Mouse (Mus musculus) olfactory bulb, adult 2 months (tissue): ENCODE data around the gene Krt39.

ENCODE experiments used
- CTCF ChIP-seq: fragments of 200-500 bp; IDR thresholded peaks from 2 replicates; pipeline ENCODE4 v1.5.1; 2012; ENCODE audit warnings: low read depth, mild to moderate bottlenecking, low read length, moderate library complexity; ENCODE audit not compliant: insufficient read depth
- POLR2A ChIP-seq: fragments of 200-500 bp; IDR thresholded peaks from 2 replicates; pipeline ENCODE4 v1.6.1; 2012; ENCODE audit warnings: mild to moderate bottlenecking, low read depth, low read length, moderate library complexity; ENCODE audit not compliant: insufficient read depth

DNA sequence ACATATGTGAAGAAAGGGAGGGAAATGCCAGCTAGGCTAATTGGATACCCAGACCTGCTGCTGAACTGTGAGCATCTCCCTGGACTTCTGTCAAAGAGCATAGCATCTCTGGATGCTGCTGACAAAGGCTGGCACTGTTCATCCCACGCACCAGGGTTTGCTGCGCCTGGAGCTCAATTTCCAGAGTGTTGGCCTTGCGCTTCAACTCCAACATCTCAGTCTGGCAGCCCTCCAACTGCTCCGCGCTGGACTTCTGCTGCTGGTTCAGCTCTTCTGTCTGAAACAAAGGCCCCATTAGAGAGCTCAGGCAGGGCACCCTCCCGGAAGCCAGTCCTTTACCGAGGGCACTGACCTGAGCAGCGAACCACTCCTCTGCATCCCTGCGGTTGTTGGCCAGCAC is 18.6 kb upstream of the Krt39 start:
- TF ChIP-seq POLR2A (no peak), CTCF (no peak)
